Mouse (Mus musculus): Measurements from ENCODE around the gene Mal. TPM values are rescaled to one million over a fixed set of nuclear protein-coding genes. Genes with fewer than 3 reads are reported as not detected.

The Mal gene
- polyA plus RNA-seq, 1 experiment, result not detected

GRCm38 (mm10) chr2:127652335-127652734, 4.2 kb downstream of the Mal start:
- no peak overlapping the region for H3K27ac ChIP-seq (ENCODE audit: insufficient read depth, low read depth, low read length)
- TF ChIP-seq CTCF (IDR thresholded peaks at IDR 0.05; ENCODE audit: low read depth, low read length) (no peak), POLR2A (IDR thresholded peaks at IDR 0.05; ENCODE audit: borderline replicate concordance, low read depth, low read length) (no peak)
- no peak overlapping the region for H3K4me3 ChIP-seq (ENCODE audit: insufficient read depth, low read length)
- H3K4me1 ChIP-seq (ENCODE audit: control insufficient read depth, insufficient read depth, low read length), result no peaks in the 10 kb centered on the region

- no peaks in the 10 kb centered on the region for H3K4me1 ChIP-seq (ENCODE audit: control insufficient read depth, insufficient read depth, low read length)
- H3K27ac ChIP-seq (ENCODE audit: insufficient read depth, low read depth, low read length), result no peak overlapping the region
- no peak for TF ChIP-seq POLR2A (IDR thresholded peaks at IDR 0.05; ENCODE audit: borderline replicate concordance, low read depth, low read length)
- no peak for TF ChIP-seq CTCF (IDR thresholded peaks at IDR 0.05; ENCODE audit: low read depth, low read length)
- no peak overlapping the region for H3K4me3 ChIP-seq (ENCODE audit: insufficient read depth, low read length)
These were observed 4.9 kb downstream of the Mal start for GRCm38 (mm10) chr2:127651601-127652000.

GRCm38 (mm10) chr2:127649921-127650320, 6.6 kb downstream of the Mal start:
- Histone ChIP-seq H3K4me3 (ENCODE audit: insufficient read depth, low read length) (no peak overlapping the region), H3K27ac (ENCODE audit: insufficient read depth, low read depth, low read length) (no peak overlapping the region), H3K4me1 (ENCODE audit: control insufficient read depth, insufficient read depth, low read length) (no peaks in the 10 kb centered on the region)
- no peak for TF ChIP-seq POLR2A (IDR thresholded peaks at IDR 0.05; ENCODE audit: borderline replicate concordance, low read depth, low read length)
- no peak for TF ChIP-seq CTCF (IDR thresholded peaks at IDR 0.05; ENCODE audit: low read depth, low read length)

- no peak overlapping the region for H3K27ac ChIP-seq (ENCODE audit: insufficient read depth, low read depth, low read length)
- TF ChIP-seq CTCF (IDR thresholded peaks at IDR 0.05; ENCODE audit: low read depth, low read length) (no peak), POLR2A (IDR thresholded peaks at IDR 0.05; ENCODE audit: borderline replicate concordance, low read depth, low read length) (no peak)
- no peaks in the 10 kb centered on the region for H3K4me1 ChIP-seq (ENCODE audit: control insufficient read depth, insufficient read depth, low read length)
- H3K4me3 ChIP-seq (ENCODE audit: insufficient read depth, low read length), result no peak overlapping the region
These were observed 8.3 kb downstream of the Mal start for GRCm38 (mm10) chr2:127648145-127648544.

GRCm38 (mm10) chr2:127646875-127647274, 9.6 kb downstream of the Mal start:
- TF ChIP-seq CTCF (IDR thresholded peaks at IDR 0.05; ENCODE audit: low read depth, low read length) (no peak), POLR2A (IDR thresholded peaks at IDR 0.05; ENCODE audit: borderline replicate concordance, low read depth, low read length) (no peak)
- no peak overlapping the region for H3K27ac ChIP-seq (ENCODE audit: insufficient read depth, low read depth, low read length)
- H3K4me3 ChIP-seq (ENCODE audit: insufficient read depth, low read length), result no peak overlapping the region
- no peaks in the 10 kb centered on the region for H3K4me1 ChIP-seq (ENCODE audit: control insufficient read depth, insufficient read depth, low read length)

GRCm38 (mm10) chr2:127643728-127644704, 12.5 kb downstream of the Mal start:
- H3K27ac ChIP-seq (ENCODE audit: insufficient read depth, low read depth, low read length), result no peak overlapping the region
- no peaks in the 10 kb centered on the region for H3K4me1 ChIP-seq (ENCODE audit: control insufficient read depth, insufficient read depth, low read length)
- TF ChIP-seq CTCF (IDR thresholded peaks at IDR 0.05; ENCODE audit: low read depth, low read length) (no peak), POLR2A (IDR thresholded peaks at IDR 0.05; ENCODE audit: borderline replicate concordance, low read depth, low read length) (no peak)
- no peak overlapping the region for H3K4me3 ChIP-seq (ENCODE audit: insufficient read depth, low read length)

- Histone ChIP-seq H3K4me1 (ENCODE audit: control insufficient read depth, insufficient read depth, low read length) (no peaks in the 10 kb centered on the region), H3K27ac (ENCODE audit: insufficient read depth, low read depth, low read length) (no peak overlapping the region), H3K4me3 (ENCODE audit: insufficient read depth, low read length) (no peak overlapping the region)
- TF ChIP-seq CTCF (IDR thresholded peaks at IDR 0.05; ENCODE audit: low read depth, low read length) (no peak), POLR2A (IDR thresholded peaks at IDR 0.05; ENCODE audit: borderline replicate concordance, low read depth, low read length) (no peak)
These were observed 17.5 kb downstream of the Mal start for GRCm38 (mm10) chr2:127638973-127639372.

- TF ChIP-seq CTCF (IDR thresholded peaks at IDR 0.05; ENCODE audit: low read depth, low read length), result no peak
- no peak for TF ChIP-seq POLR2A (IDR thresholded peaks at IDR 0.05; ENCODE audit: borderline replicate concordance, low read depth, low read length)
- Histone ChIP-seq H3K4me1 (ENCODE audit: control insufficient read depth, insufficient read depth, low read length) (no peaks in the 10 kb centered on the region), H3K4me3 (ENCODE audit: insufficient read depth, low read length) (no peak overlapping the region), H3K27ac (ENCODE audit: insufficient read depth, low read depth, low read length) (no peak overlapping the region)
These were observed 20.9 kb downstream of the Mal start for GRCm38 (mm10) chr2:127635581-127635980.

GRCm38 (mm10) chr2:127632601-127633000, 23.9 kb downstream of the Mal start:
- Histone ChIP-seq H3K4me1 (ENCODE audit: control insufficient read depth, insufficient read depth, low read length) (no peaks in the 10 kb centered on the region), H3K4me3 (ENCODE audit: insufficient read depth, low read length) (no peak overlapping the region), H3K27ac (ENCODE audit: insufficient read depth, low read depth, low read length) (no peak overlapping the region)
- TF ChIP-seq POLR2A (IDR thresholded peaks at IDR 0.05; ENCODE audit: borderline replicate concordance, low read depth, low read length), result no peak
- no peak for TF ChIP-seq CTCF (IDR thresholded peaks at IDR 0.05; ENCODE audit: low read depth, low read length)

GRCm38 (mm10) chr2:127627990-127628570, 28.4 kb downstream of the Mal start:
- Histone ChIP-seq H3K4me3 (ENCODE audit: insufficient read depth, low read length) (no peak overlapping the region), H3K27ac (ENCODE audit: insufficient read depth, low read depth, low read length) (no peak overlapping the region), H3K4me1 (ENCODE audit: control insufficient read depth, insufficient read depth, low read length) (no peaks in the 10 kb centered on the region)
- TF ChIP-seq POLR2A (IDR thresholded peaks at IDR 0.05; ENCODE audit: borderline replicate concordance, low read depth, low read length), result no peak
- TF ChIP-seq CTCF (IDR thresholded peaks at IDR 0.05; ENCODE audit: low read depth, low read length), result no peak

Data from bone marrow macrophage, adult 2 months (primary cell).